Mouse (Mus musculus) E14TG2a.4 (cell line): Measurements from ENCODE around the gene Ubap2l.

Experiments used
- CTCF ChIP-seq: conservative IDR thresholded peaks from 2 replicates; pipeline ENCODE4 v1.5.1; 2014; ENCODE audit warnings: low read length
- NANOG ChIP-seq: IDR thresholded peaks from 2 replicates; pipeline ENCODE4 v1.6.1; 2014; ENCODE audit warnings: borderline replicate concordance, low read length, mixed read lengths
- POU5F1 ChIP-seq: IDR thresholded peaks from 2 replicates; pipeline ENCODE4 v1.6.1; 2014; ENCODE audit warnings: low read length, borderline replicate concordance

DNA sequence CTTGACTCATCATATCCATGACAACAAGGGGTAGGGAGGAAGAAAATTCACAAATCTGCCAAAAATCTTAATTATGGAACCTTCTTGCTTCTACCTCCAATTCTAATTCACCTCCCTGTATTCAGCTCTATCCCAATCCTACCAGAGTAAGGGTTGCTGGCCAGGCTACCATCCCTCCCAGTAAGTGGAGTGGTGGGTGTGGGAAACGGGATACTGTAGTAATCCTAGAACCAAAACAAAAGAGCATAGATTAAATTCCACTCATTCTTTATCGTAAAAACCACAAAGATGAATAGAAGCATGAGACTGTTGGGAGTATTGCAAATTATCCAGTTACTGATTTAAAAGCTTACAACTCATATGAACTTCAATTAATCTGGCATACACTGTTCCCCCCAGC lies 42.1 kb downstream of the Ubap2l start:
- TF ChIP-seq CTCF (no peak), NANOG (no peak), POU5F1 (no peak)
